In the genomic region with DNA sequence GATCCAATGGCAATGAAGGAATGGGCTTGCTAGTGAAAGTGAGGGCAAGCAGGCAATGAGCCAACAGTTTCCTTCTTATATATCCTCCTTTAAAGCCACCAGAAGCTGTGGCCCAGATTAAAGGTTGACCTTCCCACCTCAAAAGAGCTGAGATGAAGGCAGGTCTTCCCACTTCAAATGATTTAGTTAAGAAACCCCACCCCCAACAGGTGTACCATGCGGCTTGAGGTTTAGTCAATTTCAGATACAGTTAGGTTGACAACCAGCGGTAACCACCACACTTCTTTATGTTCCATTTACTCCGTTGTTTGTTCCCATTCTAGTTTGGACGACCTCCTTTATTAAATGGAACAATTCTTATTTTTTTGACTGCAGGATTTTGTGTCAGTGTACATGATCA, we compare ENCODE assay signal across 15 mouse cellular contexts.
"Had no signal": no experiment of that assay in that cellular context is flagged by ENCODE, and none has a peak within 500 bp of the region (broad histone marks: within the 10 kb centered on the region; RNA-seq: fewer than 3 reads in every experiment).

No protein-coding gene starts in this region.

- DNase-seq: gastrocnemius, adult 2 months; gastrocnemius, postnatal 10 days; gastrocnemius, postnatal 25 days; heart, adult 18-20 months; heart, postnatal 10 days; kidney, adult 11 months; kidney, adult 2 months; kidney, adult 9 months; kidney, postnatal 14 days; kidney, postnatal 36 days; layer of hippocampus, adult 9-11 months; layer of hippocampus, postnatal 36 days; left cerebral cortex, postnatal 4 days had no signal

- ATAC-seq: intestine, embryonic 15.5 days; liver, embryonic 12.5 days had no signal
